Mouse (Mus musculus): ENCODE measurements at regions not wholly inside any gene's neighbourhood (a gene's known extent, or its start where the extent isn't known, plus 50 kb on each side); places are given as distances from the start of the nearest gene placed in this dataset.

- DNase-seq (ENCODE audit: low read depth in 3 of 3, low spot score in 3 of 3) (no peak), ATAC-seq (ENCODE audit: insufficient read depth) (no peak)
- H3K4me1 ChIP-seq (replicated peaks; ENCODE audit: control insufficient read depth in 2 of 2, insufficient read depth in 2 of 2, low read length in 1 of 2), result no peaks in the 10 kb centered on the region
- no peak overlapping the region for H3K9ac ChIP-seq (replicated peaks)
- no peak overlapping the region for H3K4me2 ChIP-seq (ENCODE audit: low read depth)
- no peak overlapping the region for H3K27ac ChIP-seq
- no peaks in the 10 kb centered on the region for H3K36me3 ChIP-seq (replicated peaks; ENCODE audit: control insufficient read depth, insufficient read depth, low read depth)
- H3K9me3 ChIP-seq (ENCODE audit: control insufficient read depth, low read length), result no peaks in the 10 kb centered on the region
- 68% methylated on average over 5 of the region's 5 CpGs for WGBS (ENCODE audit: insufficient replicate concordance)
- no peaks in the 10 kb centered on the region for H3K27me3 ChIP-seq (ENCODE audit: control insufficient read depth, insufficient read depth, low read length)
- H3K4me3 ChIP-seq (ENCODE audit: insufficient read depth in 1 of 2, low read depth in 2 of 2, low read length in 2 of 2), result no peak overlapping the region
- TF ChIP-seq CTCF (IDR thresholded peaks at IDR 0.05; ENCODE audit: low read depth) (no peak), EP300 (IDR thresholded peaks at IDR 0.05; ENCODE audit: low read depth) (no peak)
These were observed 194.9 kb upstream of the Ppp2r2d start for GRCm38 (mm10) chr7:138650946-138651345.

- Histone ChIP-seq H3K4me2 (ENCODE audit: low read depth) (no peak overlapping the region), H3K4me3 (ENCODE audit: insufficient read depth in 1 of 2, low read depth in 2 of 2, low read length in 2 of 2) (no peak overlapping the region), H3K9ac (replicated peaks) (no peak overlapping the region), H3K36me3 (replicated peaks; ENCODE audit: control insufficient read depth, insufficient read depth, low read depth) (no peaks in the 10 kb centered on the region), H3K9me3 (ENCODE audit: control insufficient read depth, low read length) (no peaks in the 10 kb centered on the region), H3K4me1 (replicated peaks; ENCODE audit: control insufficient read depth in 2 of 2, insufficient read depth in 2 of 2, low read length in 1 of 2) (no peaks in the 10 kb centered on the region), H3K27ac (no peak overlapping the region), H3K27me3 (ENCODE audit: control insufficient read depth, insufficient read depth, low read length) (no peaks in the 10 kb centered on the region)
- TF ChIP-seq EP300 (IDR thresholded peaks at IDR 0.05; ENCODE audit: low read depth) (no peak), CTCF (IDR thresholded peaks at IDR 0.05; ENCODE audit: low read depth) (no peak)
- no peak for DNase-seq (ENCODE audit: low read depth in 3 of 3, low spot score in 3 of 3)
- 37% methylated on average over 2 of the region's 2 CpGs for WGBS (ENCODE audit: insufficient replicate concordance)
- ATAC-seq (ENCODE audit: insufficient read depth), result no peak
These were observed 198.2 kb upstream of the Ppp2r2d start for GRCm38 (mm10) chr7:138647636-138648035.

- ATAC-seq (ENCODE audit: insufficient read depth) (no peak), DNase-seq (ENCODE audit: low read depth in 3 of 3, low spot score in 3 of 3) (no peak)
- TF ChIP-seq EP300 (IDR thresholded peaks at IDR 0.05; ENCODE audit: low read depth) (no peak), CTCF (IDR thresholded peaks at IDR 0.05; ENCODE audit: low read depth) (no peak)
- H3K4me2 ChIP-seq (ENCODE audit: low read depth), result no peak overlapping the region
- no peak overlapping the region for H3K9ac ChIP-seq (replicated peaks)
- no peaks in the 10 kb centered on the region for H3K9me3 ChIP-seq (ENCODE audit: control insufficient read depth, low read length)
- H3K27me3 ChIP-seq (ENCODE audit: control insufficient read depth, insufficient read depth, low read length), result no peaks in the 10 kb centered on the region
- H3K4me3 ChIP-seq (ENCODE audit: insufficient read depth in 1 of 2, low read depth in 2 of 2, low read length in 2 of 2), result no peak overlapping the region
- H3K4me1 ChIP-seq (replicated peaks; ENCODE audit: control insufficient read depth in 2 of 2, insufficient read depth in 2 of 2, low read length in 1 of 2), result no peaks in the 10 kb centered on the region
- H3K36me3 ChIP-seq (replicated peaks; ENCODE audit: control insufficient read depth, insufficient read depth, low read depth), result no peaks in the 10 kb centered on the region
- H3K27ac ChIP-seq, result no peak overlapping the region
- 39% methylated on average over 6 of the region's 6 CpGs for WGBS (ENCODE audit: insufficient replicate concordance)
These were observed 205.2 kb upstream of the Ppp2r2d start for GRCm38 (mm10) chr7:138640492-138641165.

- H3K4me2 ChIP-seq (ENCODE audit: low read depth), result no peak overlapping the region
- ATAC-seq (ENCODE audit: insufficient read depth) (no peak), DNase-seq (ENCODE audit: low read depth in 3 of 3, low spot score in 3 of 3) (no peak)
- H3K9me3 ChIP-seq (ENCODE audit: control insufficient read depth, low read length), result no peaks in the 10 kb centered on the region
- H3K4me1 ChIP-seq (replicated peaks; ENCODE audit: control insufficient read depth in 2 of 2, insufficient read depth in 2 of 2, low read length in 1 of 2), result no peaks in the 10 kb centered on the region
- no peak overlapping the region for H3K4me3 ChIP-seq (ENCODE audit: insufficient read depth in 1 of 2, low read depth in 2 of 2, low read length in 2 of 2)
- H3K27me3 ChIP-seq (ENCODE audit: control insufficient read depth, insufficient read depth, low read length), result no peaks in the 10 kb centered on the region
- H3K9ac ChIP-seq (replicated peaks), result no peak overlapping the region
- WGBS (ENCODE audit: insufficient replicate concordance), result 49% methylated on average over 3 of the region's 3 CpGs
- H3K36me3 ChIP-seq (replicated peaks; ENCODE audit: control insufficient read depth, insufficient read depth, low read depth), result no peaks in the 10 kb centered on the region
- no peak overlapping the region for H3K27ac ChIP-seq
- no peak for TF ChIP-seq CTCF (IDR thresholded peaks at IDR 0.05; ENCODE audit: low read depth)
- no peak for TF ChIP-seq EP300 (IDR thresholded peaks at IDR 0.05; ENCODE audit: low read depth)
These were observed 206.3 kb upstream of the Ppp2r2d start for GRCm38 (mm10) chr7:138639541-138639940.

GRCm38 (mm10) chr7:138626061-138626460, 219.8 kb upstream of the Ppp2r2d start:
- H3K4me2 ChIP-seq (ENCODE audit: low read depth), result no peak overlapping the region
- H3K4me1 ChIP-seq (replicated peaks; ENCODE audit: control insufficient read depth in 2 of 2, insufficient read depth in 2 of 2, low read length in 1 of 2), result no peaks in the 10 kb centered on the region
- no peak for DNase-seq (ENCODE audit: low read depth in 3 of 3, low spot score in 3 of 3)
- no peak overlapping the region for H3K27ac ChIP-seq
- no peak for TF ChIP-seq CTCF (IDR thresholded peaks at IDR 0.05; ENCODE audit: low read depth)
- no peak for TF ChIP-seq EP300 (IDR thresholded peaks at IDR 0.05; ENCODE audit: low read depth)
- no peaks in the 10 kb centered on the region for H3K36me3 ChIP-seq (replicated peaks; ENCODE audit: control insufficient read depth, insufficient read depth, low read depth)
- no peaks in the 10 kb centered on the region for H3K9me3 ChIP-seq (ENCODE audit: control insufficient read depth, low read length)
- H3K27me3 ChIP-seq (ENCODE audit: control insufficient read depth, insufficient read depth, low read length), result no peaks in the 10 kb centered on the region
- WGBS (ENCODE audit: insufficient replicate concordance), result 60% methylated on average over 9 of the region's 9 CpGs
- no peak for ATAC-seq (ENCODE audit: insufficient read depth)
- H3K4me3 ChIP-seq (ENCODE audit: insufficient read depth in 1 of 2, low read depth in 2 of 2, low read length in 2 of 2), result no peak overlapping the region
- no peak overlapping the region for H3K9ac ChIP-seq (replicated peaks)
